Comparison of ENCODE assay signal across 8 mouse cellular contexts in the genomic region with DNA sequence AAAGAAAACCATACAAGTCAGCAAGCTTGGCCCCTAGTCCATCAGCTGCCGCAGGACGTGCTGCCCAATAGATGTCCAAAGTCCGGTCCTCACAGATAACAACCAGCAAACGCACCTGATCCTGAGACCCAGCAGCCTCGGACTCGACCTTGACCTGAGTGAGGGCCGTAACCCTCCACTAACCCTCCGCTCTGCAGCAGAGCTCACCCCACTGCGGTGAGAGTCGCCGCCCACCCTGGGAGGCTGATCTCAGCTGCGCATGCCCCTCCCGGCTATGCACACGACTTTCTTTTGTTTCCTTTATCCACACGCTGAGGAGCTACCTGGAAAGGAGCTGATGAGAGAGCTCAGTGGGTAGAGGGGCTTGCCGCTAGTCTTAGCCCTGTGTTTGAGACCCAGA. TPM values are rescaled to one million over a fixed set of nuclear protein-coding genes. Genes with fewer than 3 reads are reported as not detected.
DNase-seq lines count a peak whose midpoint lies in the region; ATAC-seq and TF ChIP-seq lines count a peak whose summit lies in the region.

No protein-coding gene starts in this region.

- no peak for TF ChIP-seq CTCF in MEL (IDR thresholded peaks at IDR 0.05 in 2 of 3, conservative IDR thresholded peaks at IDR 0.05 in 1 of 3; ENCODE audit: control insufficient read depth in 1 of 3, insufficient read depth in 1 of 3, low read depth in 2 of 3, low read length in 3 of 3, poor library complexity in 1 of 3, severe bottlenecking in 1 of 3)

- no peak for TF ChIP-seq RAD21 in MEL (IDR thresholded peaks at IDR 0.05; ENCODE audit: low read depth, low read length)

- no peak overlapping the region; the same call in 1 of the 2 replicates for H3K27ac ChIP-seq in MEL (ENCODE audit: control insufficient read depth, low read depth, low read length)
- peak overlapping the region; percentile 56 for H3K27ac ChIP-seq in hindbrain, embryonic 10.5 days

- 15% methylated on average over 16 of the region's 16 CpGs for WGBS in hindbrain, embryonic 10.5 days

- peaks cover 39% of the 10 kb centered on the region for H3K4me1 ChIP-seq in erythroblast, embryonic 14.5 days (ENCODE audit: control insufficient read depth)
- peaks cover 2 to 20% of the 10 kb centered on the region in 2 experiments; a peak in 3 of 4 replicates for H3K4me1 ChIP-seq in MEL (ENCODE audit: control insufficient read depth in 1 of 2, insufficient read depth in 2 of 2, low read length in 2 of 2)
- peaks cover 26% of the 10 kb centered on the region for H3K4me1 ChIP-seq in hindbrain, embryonic 10.5 days (replicated peaks)

- H3K4me3 ChIP-seq in erythroblast, embryonic 14.5 days (replicated peaks), result peak overlapping the region; percentile 43
- H3K4me3 ChIP-seq in MEL (ENCODE audit: control insufficient read depth in 1 of 2, insufficient read depth in 1 of 2, low read depth in 2 of 2, low read length in 2 of 2), result peak overlapping the region; percentile 28 to 31
- H3K4me3 ChIP-seq in hindbrain, embryonic 10.5 days, result peak overlapping the region; percentile 29

- peak overlapping the region; percentile 33 for H3K9ac ChIP-seq in MEL (ENCODE audit: control insufficient read depth, low read depth, low read length, poor library complexity, severe bottlenecking)

- no peaks in the 10 kb centered on the region for H3K79me2 ChIP-seq in MEL (ENCODE audit: control insufficient read depth, insufficient read depth, low read length, poor library complexity)

- no peak for TF ChIP-seq EP300 in MEL (IDR thresholded peaks at IDR 0.05; ENCODE audit: low read depth in 1 of 2, low read length in 2 of 2)

- peaks cover 37% of the 10 kb centered on the region for H3K36me3 ChIP-seq in erythroblast, embryonic 14.5 days (ENCODE audit: control insufficient read depth)
- peaks cover 4 to 11% of the 10 kb centered on the region in 2 experiments for H3K36me3 ChIP-seq in MEL (ENCODE audit: control insufficient read depth in 1 of 2, insufficient read depth in 2 of 2, low read length in 2 of 2)
- H3K36me3 ChIP-seq in hindbrain, embryonic 10.5 days, result peaks cover 35% of the 10 kb centered on the region

- H3K27me3 ChIP-seq in erythroblast, embryonic 14.5 days (ENCODE audit: control insufficient read depth), result no peaks in the 10 kb centered on the region
- H3K27me3 ChIP-seq in MEL (ENCODE audit: control insufficient read depth in 1 of 2, insufficient read depth in 2 of 2, low read length in 2 of 2), result no peaks in the 10 kb centered on the region
- peaks cover 26% of the 10 kb centered on the region for H3K27me3 ChIP-seq in hindbrain, embryonic 10.5 days (ENCODE audit: insufficient read depth, poor library complexity, severe bottlenecking)

- peak; percentile 63 for DNase-seq in MEL (ENCODE audit: low read depth, low spot score)
- no peak for DNase-seq in hindbrain, embryonic 10.5 days (ENCODE audit: low spot score)
- no peak for DNase-seq in ovary, adult 18-20 months (ENCODE audit: low spot score)
- DNase-seq in cerebellum, adult 8-10 months, result no peak
- DNase-seq in layer of hippocampus, postnatal 14 days (ENCODE audit: low spot score in 2 of 2), result no peak

- no peak for TF ChIP-seq POLR2A in MEL (IDR thresholded peaks at IDR 0.05; ENCODE audit: control insufficient read depth in 1 of 2, insufficient read depth in 1 of 2, low read depth in 1 of 2, low read length in 2 of 2, poor library complexity in 1 of 2)

- ATAC-seq in erythroblast, adult 5-6 weeks (replicated peaks; ENCODE audit: low FRiP score, poor library complexity, severe bottlenecking), result no peak
- peak; percentile 55; the same call in 1 of the 2 replicates for ATAC-seq in megakaryocyte-erythroid progenitor cell, adult 5-6 weeks (replicated peaks; ENCODE audit: low FRiP score, low TSS enrichment, poor library complexity, severe bottlenecking)

- H3K9me3 ChIP-seq in erythroblast, embryonic 14.5 days (ENCODE audit: control insufficient read depth, low read length), result peaks cover 10% of the 10 kb centered on the region
- no peaks in the 10 kb centered on the region for H3K9me3 ChIP-seq in MEL (replicated peaks; ENCODE audit: insufficient read depth, low read length)
- H3K9me3 ChIP-seq in hindbrain, embryonic 10.5 days, result peaks cover 4% of the 10 kb centered on the region

TF ChIP-seq in MEL, 35 proteins besides CTCF, POLR2A, EP300 and RAD21:
- TF ChIP-seq UBTF (IDR thresholded peaks at IDR 0.05; ENCODE audit: borderline replicate concordance, insufficient read depth, low read depth, low read length) (0 out of 2 replicates have a peak, but pooled peaks have one; percentile 30), HCFC1 (IDR thresholded peaks at IDR 0.05; ENCODE audit: low read depth, low read length) (no peak), POLR2AphosphoS5 (IDR thresholded peaks at IDR 0.05; ENCODE audit: borderline replicate concordance, low read depth, low read length) (peak; percentile 69; the same call in 1 of the 2 replicates), MYB (IDR thresholded peaks at IDR 0.05; ENCODE audit: low read depth, low read length) (no peak), ZKSCAN1 (IDR thresholded peaks at IDR 0.05; ENCODE audit: low read depth, low read length) (no peak), USF1 (IDR thresholded peaks at IDR 0.05; ENCODE audit: low read depth, low read length) (no peak), GABPA (IDR thresholded peaks at IDR 0.05; ENCODE audit: low read depth, low read length) (no peak), NELFE (IDR thresholded peaks at IDR 0.05; ENCODE audit: low read depth, low read length) (no peak), ZC3H11A (IDR thresholded peaks at IDR 0.05; ENCODE audit: low read depth, low read length) (no peak), MEF2A (IDR thresholded peaks at IDR 0.05; ENCODE audit: extremely low read depth, insufficient replicate concordance, low read depth, low read length, poor library complexity, severe bottlenecking) (no peak), TAL1 (IDR thresholded peaks at IDR 0.05; ENCODE audit: low read length) (no peak), ZNF384 (IDR thresholded peaks at IDR 0.05; ENCODE audit: low read depth, low read length) (no peak), ELF1 (IDR thresholded peaks at IDR 0.05; ENCODE audit: low read depth, low read length) (no peak), GATA1 (IDR thresholded peaks at IDR 0.05; ENCODE audit: low read depth, low read length) (no peak), RCOR1 (IDR thresholded peaks at IDR 0.05; ENCODE audit: low read depth, low read length) (no peak), ZMIZ1 (IDR thresholded peaks at IDR 0.05; ENCODE audit: low read depth, low read length) (no peak)

RNA-seq across cellular contexts. Expression of gene Keap1, which starts 11.8 kb away (rescaled TPM):
- 4.2 and 5.2 TPM in 2 replicates for polyA plus RNA-seq in erythroblast, embryonic 14.5 days (2012)
- total RNA-seq in erythroblast, adult 5-6 weeks (2015; ENCODE audit: low replicate concordance), result 4.6 and 6.9 TPM in 2 replicates
- total RNA-seq in erythroblast, adult 5-6 weeks (2017; ENCODE audit: low replicate concordance), result 6.8 and 8.9 TPM in 2 replicates
- 168 and 174 TPM in 2 replicates for total RNA-seq in MEL (2012; rRNA removed)
- polyA plus RNA-seq in MEL (2012; ENCODE audit: insufficient read depth in 1 of 2, insufficient read length in 2 of 2, low read depth in 1 of 2, low replicate concordance in 2 of 2, missing spikeins in 1 of 2), result 100 to 1,000 TPM in 1 of 2 experiments, 10 to 100 TPM in 1; 67.5 to 171 TPM
- 46.5 and 50.0 TPM in 2 replicates for polyA plus RNA-seq in hindbrain, embryonic 10.5 days (2016; fragmentation: Nextera tagmentation; extraction: Ambion mirVana)
- total RNA-seq in megakaryocyte-erythroid progenitor cell, adult 5-6 weeks (2014; fragmentation: Nextera tagmentation), result 25.3 and 27.2 TPM in 2 replicates
- total RNA-seq in megakaryocyte-erythroid progenitor cell, adult 5-6 weeks (2017), result 32.7 and 39.8 TPM in 2 replicates
- total RNA-seq in layer of hippocampus, postnatal 14 days (2021), result 10 to 100 TPM; 52.5 to 55.7 TPM

RNA-seq across cellular contexts. Expression of gene S1pr5, which starts 20.9 kb away (rescaled TPM):
- not detected in 2 replicates for polyA plus RNA-seq in erythroblast, embryonic 14.5 days (2012)
- total RNA-seq in erythroblast, adult 5-6 weeks (2015; ENCODE audit: low replicate concordance), result 1.7 TPM in 1 of 2 replicates, not detected in the other
- 1.1 and 3.2 TPM in 2 replicates for total RNA-seq in erythroblast, adult 5-6 weeks (2017; ENCODE audit: low replicate concordance)
- 0.04 TPM in 1 of 2 replicates, not detected in the other for total RNA-seq in MEL (2012; rRNA removed)
- polyA plus RNA-seq in MEL (2012; ENCODE audit: insufficient read depth in 1 of 2, insufficient read length in 2 of 2, low read depth in 1 of 2, low replicate concordance in 2 of 2, missing spikeins in 1 of 2), result under 1 TPM in 1 of 2 experiments, not detected in 1; 0.08 TPM
- 0.20 and 0.35 TPM in 2 replicates for polyA plus RNA-seq in hindbrain, embryonic 10.5 days (2016; fragmentation: Nextera tagmentation; extraction: Ambion mirVana)
- total RNA-seq in megakaryocyte-erythroid progenitor cell, adult 5-6 weeks (2014; fragmentation: Nextera tagmentation), result 0.59 TPM in 1 of 2 replicates, not detected in the other
- 1.1 TPM in 1 of 2 replicates, not detected in the other for total RNA-seq in megakaryocyte-erythroid progenitor cell, adult 5-6 weeks (2017)
- 1 to 10 TPM; 8.8 to 9.7 TPM for total RNA-seq in layer of hippocampus, postnatal 14 days (2021)

RNA-seq across cellular contexts. Expression of gene Atg4d, which starts 37.8 kb away (rescaled TPM):
- 25.4 and 30.2 TPM in 2 replicates for polyA plus RNA-seq in erythroblast, embryonic 14.5 days (2012)
- total RNA-seq in erythroblast, adult 5-6 weeks (2015; ENCODE audit: low replicate concordance), result 11.9 TPM in 2 replicates
- 31.9 and 59.8 TPM in 2 replicates for total RNA-seq in erythroblast, adult 5-6 weeks (2017; ENCODE audit: low replicate concordance)
- total RNA-seq in MEL (2012; rRNA removed), result 76.4 and 83.9 TPM in 2 replicates
- 10 to 100 TPM in 1 of 2 experiments, not detected in 1; 99.7 TPM for polyA plus RNA-seq in MEL (2012; ENCODE audit: insufficient read depth in 1 of 2, insufficient read length in 2 of 2, low read depth in 1 of 2, low replicate concordance in 2 of 2, missing spikeins in 1 of 2)
- polyA plus RNA-seq in hindbrain, embryonic 10.5 days (2016; fragmentation: Nextera tagmentation; extraction: Ambion mirVana), result 52.3 and 59.4 TPM in 2 replicates
- total RNA-seq in megakaryocyte-erythroid progenitor cell, adult 5-6 weeks (2014; fragmentation: Nextera tagmentation), result 8.9 and 13.9 TPM in 2 replicates
- total RNA-seq in megakaryocyte-erythroid progenitor cell, adult 5-6 weeks (2017), result 11.9 and 25.7 TPM in 2 replicates
- total RNA-seq in layer of hippocampus, postnatal 14 days (2021), result 10 to 100 TPM; 33.5 to 39.3 TPM
